Mouse (Mus musculus) kidney, adult 9 months (tissue): ENCODE results near the gene Plekhg1.

Experiments used
- DNase-seq: peaks from one replicate; pipeline ENCODE4 v3.0.0; 2022

Gene Plekhg1

GRCm38 (mm10) chr10:3743069-3743468 is 2.9 kb downstream of the Plekhg1 start:
- DNase-seq: peak; percentile 35

GRCm38 (mm10) chr10:3743826-3744225 is 3.7 kb downstream of the Plekhg1 start:
- no peak for DNase-seq

- no peak for DNase-seq
Observed at GRCm38 (mm10) chr10:3746794-3747518, 6.8 kb downstream of the Plekhg1 start.

DNA sequence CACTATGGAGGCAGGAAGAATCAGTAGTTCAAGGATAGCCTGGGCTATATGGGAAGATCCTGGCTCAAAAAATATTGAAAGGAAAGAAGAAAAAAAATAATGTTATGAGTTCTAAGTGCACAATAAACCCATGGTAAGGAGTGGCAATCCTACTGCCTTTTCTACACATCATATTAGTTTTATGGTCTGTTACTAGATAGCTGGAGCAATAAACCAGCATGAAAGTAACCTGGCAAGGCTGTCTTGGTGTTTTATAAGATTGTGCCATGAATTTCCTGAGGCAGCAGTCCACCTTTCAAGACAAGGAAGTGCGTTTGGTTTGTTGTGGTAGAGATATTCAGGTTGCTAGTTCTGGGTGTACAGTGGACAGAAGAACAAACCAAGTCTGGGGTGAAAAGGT is 9.4 kb downstream of the Plekhg1 start:
- no peak for DNase-seq

- no peak for DNase-seq
Observed at GRCm38 (mm10) chr10:3761992-3762391, 21.8 kb downstream of the Plekhg1 start.

GRCm38 (mm10) chr10:3763199-3763598 is 23.0 kb downstream of the Plekhg1 start:
- no peak for DNase-seq

- DNase-seq: peak; percentile 44
Observed at GRCm38 (mm10) chr10:3769131-3769530, 29.0 kb downstream of the Plekhg1 start.

DNA sequence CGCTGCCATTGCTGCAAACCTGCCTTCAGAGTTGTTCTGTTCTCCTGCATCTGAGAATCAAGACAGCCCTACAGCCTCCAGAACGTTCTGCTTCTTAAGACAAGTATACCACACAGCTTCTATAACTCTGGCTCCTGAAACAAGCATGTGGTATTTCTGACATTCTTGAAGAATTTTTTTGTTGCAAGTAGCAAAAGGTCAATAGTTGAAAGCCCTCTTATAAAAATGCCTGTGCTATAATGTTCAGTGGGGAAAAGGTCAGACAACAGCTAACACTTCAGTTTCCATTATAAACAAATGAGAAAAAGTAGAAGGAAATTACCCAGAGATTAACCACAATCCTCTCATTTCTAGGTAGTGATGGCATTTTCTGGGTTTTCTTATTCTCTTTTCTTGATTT is 34.2 kb downstream of the Plekhg1 start:
- DNase-seq: no peak

GRCm38 (mm10) chr10:3776761-3777160 is 36.6 kb downstream of the Plekhg1 start:
- DNase-seq: no peak

DNA sequence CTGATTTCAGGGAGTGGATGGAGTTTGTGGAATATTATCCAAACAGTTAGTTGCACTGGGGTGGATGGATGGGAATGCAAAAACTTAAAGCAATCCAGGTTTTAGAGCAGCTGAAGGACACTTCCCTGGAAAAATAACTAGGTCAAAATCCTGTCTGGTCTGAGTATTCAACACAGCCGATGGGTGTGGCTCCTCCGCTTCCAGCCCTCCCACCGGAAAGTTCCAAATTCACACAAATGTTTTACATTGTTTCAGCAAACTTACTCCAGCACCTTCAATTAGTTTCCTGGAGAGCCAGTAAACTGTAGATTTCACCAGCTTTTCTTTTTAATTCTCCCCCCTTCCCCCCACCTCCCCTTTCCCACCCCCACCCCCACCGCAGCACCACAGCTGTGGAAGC is 45.2 kb downstream of the Plekhg1 start:
- DNase-seq: no peak

GRCm38 (mm10) chr10:3786531-3786930 is 46.4 kb downstream of the Plekhg1 start:
- no peak for DNase-seq

DNA sequence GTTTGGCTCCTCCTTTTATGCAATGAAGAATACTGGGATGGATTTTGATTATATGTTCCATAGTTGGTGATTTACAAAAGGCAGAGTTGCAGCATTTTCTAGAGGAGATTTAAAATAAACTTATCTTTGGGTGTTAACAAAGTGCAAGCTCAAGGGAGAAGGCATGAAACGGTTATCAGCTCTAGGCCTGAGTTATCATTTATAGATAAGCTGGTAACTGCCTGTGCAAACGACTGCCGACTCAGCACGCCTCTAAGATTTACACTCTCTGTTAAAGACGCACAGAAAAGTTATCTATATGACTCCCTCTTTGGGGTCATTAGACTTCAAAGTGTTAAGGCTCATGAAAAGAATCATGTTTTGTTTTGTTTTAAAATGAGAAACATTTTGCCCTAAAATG is 46.8 kb downstream of the Plekhg1 start:
- DNase-seq: no peak

- no peak for DNase-seq
Observed at GRCm38 (mm10) chr10:3793825-3794224, 53.7 kb downstream of the Plekhg1 start.

DNA sequence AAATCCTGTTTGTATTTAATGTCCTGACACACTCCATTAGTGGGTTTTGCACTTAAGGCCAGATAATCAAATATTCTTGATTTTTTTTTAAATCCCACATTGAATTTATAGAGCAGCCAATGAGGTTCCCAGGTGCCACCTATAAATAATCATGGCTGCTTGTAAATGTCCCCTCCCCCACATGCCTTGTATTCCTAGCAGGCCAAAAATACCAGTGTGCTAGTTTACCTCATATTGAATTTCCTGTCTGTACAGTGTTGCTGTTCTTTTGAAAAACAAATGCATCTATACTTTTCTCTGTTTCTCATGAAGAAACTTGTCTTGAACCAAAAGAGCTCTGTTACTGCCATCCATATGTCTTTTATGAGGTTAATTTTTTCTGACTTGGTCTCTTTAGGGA is 59.3 kb downstream of the Plekhg1 start:
- DNase-seq: no peak

DNA sequence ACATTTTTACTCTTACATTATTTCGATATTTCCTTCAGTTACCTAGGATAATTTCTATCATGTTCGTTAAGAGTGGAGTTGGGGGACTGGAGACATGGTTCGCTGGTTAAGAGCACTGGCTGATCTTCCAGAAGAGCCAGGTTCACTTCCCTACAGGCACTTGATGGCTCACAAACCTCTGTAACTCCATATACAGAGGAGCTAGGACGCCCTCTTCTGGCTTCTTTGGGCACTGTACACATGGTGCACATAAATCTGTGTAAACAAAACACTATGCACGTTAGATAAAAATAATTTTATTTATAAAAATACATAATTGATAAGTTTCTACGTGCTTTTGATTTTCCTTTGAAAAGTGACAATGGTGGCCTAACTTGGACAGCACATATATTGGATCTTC is 61.1 kb downstream of the Plekhg1 start:
- no peak for DNase-seq

- DNase-seq: peak; percentile 61
Observed at GRCm38 (mm10) chr10:3805334-3805733, 65.2 kb downstream of the Plekhg1 start.

DNA sequence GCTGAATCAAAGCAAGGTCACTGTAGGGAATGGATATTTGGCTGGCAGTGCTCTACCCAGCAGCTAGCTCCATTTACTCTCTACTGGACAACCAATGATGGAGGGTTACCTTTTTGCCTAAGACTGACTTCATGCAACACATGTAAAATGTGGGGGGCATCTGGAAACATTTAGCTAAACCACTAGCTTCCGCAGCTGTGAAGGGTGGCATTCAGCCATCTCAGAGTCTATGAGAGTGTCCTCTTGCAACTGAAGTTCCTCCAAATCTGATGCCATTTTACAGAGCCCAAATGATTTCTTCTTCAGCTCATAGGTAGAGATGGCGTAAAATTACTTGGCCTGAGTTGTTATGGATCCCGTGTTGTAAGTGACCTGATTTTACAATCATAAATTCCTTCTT is 67.8 kb downstream of the Plekhg1 start:
- no peak for DNase-seq

DNA sequence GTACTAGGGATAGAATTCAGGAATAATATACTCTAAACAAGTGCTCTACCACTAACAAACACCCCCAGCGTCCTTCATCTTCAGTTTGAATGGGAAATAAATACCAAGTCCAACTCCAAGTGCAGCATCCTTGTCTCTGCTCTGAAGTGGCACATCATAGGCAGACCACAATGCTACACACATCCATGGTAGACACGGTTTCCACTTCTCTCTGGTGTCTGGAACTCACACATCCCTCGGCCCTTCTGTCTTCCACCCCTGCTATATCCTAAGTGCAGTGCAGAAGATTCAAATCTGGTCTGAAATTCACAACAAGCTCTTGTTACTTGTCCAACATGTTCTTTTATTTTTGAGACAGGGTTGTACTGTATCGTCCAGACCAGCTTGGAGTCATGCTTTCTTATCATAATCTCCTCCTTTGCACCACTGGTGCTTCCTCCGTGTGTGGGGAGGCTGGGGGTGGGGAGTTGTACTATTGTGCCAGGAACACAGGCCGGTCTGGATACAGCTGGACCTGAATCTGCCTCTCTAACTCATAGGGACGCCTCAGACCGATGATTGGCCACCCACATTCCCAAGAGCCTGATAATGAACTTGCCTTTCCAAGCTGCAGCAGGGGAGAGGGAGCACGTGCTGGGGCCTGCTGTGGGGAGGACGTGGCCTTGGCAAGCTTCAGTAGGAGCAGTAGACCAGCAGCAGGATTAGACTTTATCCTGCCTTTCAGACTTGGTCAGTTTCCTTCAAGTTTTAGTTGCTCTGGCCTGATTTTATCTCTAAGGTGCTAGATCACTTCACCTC is 70.5 kb downstream of the Plekhg1 start:
- DNase-seq: peak; percentile 53

DNA sequence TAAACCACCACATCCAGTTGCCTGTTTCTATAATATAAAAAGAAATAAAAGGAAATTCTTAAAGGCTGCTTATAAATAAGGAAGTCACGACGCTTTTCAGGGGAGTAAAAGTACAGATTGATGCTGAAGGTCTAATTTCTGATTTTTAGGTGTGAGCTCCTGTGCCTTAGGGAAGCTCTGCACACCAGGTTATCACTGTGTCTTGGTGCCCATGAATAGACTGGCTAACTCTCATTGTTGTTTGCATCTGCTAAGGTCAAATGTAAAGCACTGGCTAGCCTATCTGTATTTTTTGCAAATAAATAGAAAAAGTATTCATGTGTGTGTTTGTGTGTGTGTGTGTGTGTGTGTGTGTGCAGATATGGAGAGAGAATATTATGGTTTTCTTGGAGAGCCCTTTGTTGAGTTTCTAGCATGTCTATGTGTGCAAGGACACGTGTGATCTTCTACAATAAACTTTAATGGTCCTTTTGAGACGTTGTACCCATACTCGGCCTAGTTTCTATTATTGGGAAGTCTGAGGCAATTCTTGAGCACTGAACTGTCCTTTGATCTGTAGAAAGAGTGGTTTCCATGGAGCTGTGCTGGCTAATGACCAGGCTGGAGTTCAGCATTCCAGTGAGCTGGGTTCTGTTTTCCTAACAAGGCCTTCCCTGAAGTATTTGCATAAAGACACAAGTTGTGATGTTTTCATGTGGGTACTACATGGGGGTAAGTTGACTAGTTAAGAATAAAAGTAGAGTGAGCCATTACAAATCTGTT is 79.0 kb downstream of the Plekhg1 start:
- peak; percentile 66 for DNase-seq

DNA sequence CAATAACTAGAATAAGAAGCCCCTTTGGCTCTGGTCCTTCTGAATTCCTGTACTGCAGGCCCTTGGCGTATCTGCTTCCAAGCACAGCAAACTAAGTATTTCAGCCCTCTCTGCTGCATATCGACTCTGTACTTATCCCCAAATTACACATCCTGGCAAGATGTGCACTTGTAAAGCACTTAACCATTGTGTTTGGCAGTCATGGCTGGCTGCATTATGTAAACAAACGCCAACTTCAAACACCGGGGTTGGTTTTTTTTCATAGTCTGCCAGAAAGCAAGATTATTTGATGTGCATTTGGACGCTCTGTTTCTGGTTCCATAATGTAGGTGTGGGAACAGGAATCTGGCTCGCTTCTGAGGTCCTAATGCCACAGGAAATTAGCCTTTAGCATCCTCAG is 83.7 kb downstream of the Plekhg1 start:
- DNase-seq: no peak

DNA sequence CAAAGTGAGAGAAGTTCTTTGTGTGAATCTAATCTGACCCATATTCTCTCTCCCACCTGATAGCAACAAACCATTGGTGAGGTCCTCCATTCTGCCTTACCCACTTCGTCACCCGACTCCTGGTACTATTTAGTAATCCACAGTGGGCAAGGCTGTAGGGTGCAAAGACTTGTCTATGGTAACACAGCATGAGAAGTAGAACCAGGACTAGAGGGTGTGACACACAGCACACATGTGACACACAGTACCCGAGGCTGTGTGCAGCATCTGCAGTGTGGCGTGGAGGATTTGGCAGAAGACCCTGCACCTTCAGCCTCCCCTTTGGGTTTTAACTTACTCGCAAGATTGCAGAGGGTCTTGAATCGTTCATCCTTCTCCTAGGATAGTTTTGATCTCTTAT is 85.9 kb downstream of the Plekhg1 start:
- no peak for DNase-seq

DNA sequence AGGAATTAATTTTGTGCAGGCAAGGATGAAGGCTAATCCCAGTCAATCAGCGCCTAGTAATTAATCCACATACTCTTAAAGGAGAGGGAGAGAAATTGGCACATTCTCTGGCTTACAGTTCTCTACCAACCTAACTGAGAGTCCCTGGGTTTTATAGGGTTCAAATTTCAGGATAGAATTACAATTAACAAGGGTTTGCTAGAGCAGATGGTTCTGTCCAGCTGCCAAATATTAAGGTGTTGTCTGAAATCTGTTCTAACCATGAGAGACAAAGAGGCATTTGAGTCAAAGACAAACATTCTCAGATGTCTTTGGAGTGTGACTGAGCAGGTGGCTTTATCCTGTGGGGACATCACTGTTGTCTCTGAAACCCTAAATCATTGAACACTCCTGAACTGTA is 87.2 kb downstream of the Plekhg1 start:
- no peak for DNase-seq

DNA sequence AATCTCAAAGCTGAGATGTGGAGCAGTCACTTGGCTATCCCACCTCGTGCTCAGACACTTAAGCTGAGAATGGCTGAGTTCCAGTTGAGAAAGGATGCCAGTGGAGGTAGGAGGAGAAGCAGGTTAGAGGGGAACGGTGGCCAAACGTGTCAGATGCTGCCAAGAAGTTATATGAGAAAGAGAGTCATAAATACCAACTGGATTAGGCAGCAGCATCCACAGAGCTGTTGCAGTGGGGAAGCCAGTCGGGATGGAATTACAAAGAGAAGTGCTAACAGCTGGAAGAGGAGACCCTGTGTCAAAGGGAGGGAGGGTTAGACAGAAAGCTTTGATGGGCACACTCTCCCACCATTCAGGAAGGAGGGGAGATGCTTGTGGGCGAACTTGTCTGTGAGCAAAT is 89.3 kb downstream of the Plekhg1 start:
- no peak for DNase-seq

- no peak for DNase-seq
Observed at GRCm38 (mm10) chr10:3830618-3831017, 90.5 kb downstream of the Plekhg1 start.
